Mouse (Mus musculus) gastrocnemius, adult 2 months (tissue): ENCODE results near the gene Ccnb1. TPM values are rescaled to one million over a fixed set of nuclear protein-coding genes. Genes with fewer than 3 reads are reported as not detected.
"Not testable (repeated sequence)": the region's sequence is repeated elsewhere in the genome, so short reads cannot be mapped to it uniquely, and the experiment has no call there.

Experiments used
- DNase-seq: peaks from one replicate; pipeline ENCODE4 v3.0.0; 2022
- H3K27ac ChIP-seq: fragments of 200-600 bp; 2 replicates; pipeline ENCODE4 v1.8.1; 2022; ENCODE audit warnings: mild to moderate bottlenecking
- H3K4me3 ChIP-seq: fragments of 200-600 bp; 2 replicates; pipeline ENCODE4 v1.8.1; 2022; ENCODE audit warnings: mild to moderate bottlenecking, moderate library complexity
- CTCF ChIP-seq: fragments of 200-600 bp; IDR thresholded peaks from 2 replicates; pipeline ENCODE4 v1.8.1; 2022; ENCODE audit warnings: antibody characterized with exemption, mild to moderate bottlenecking, moderate library complexity
- intact Hi-C: fragments of 180-260 bp; cut with DNase I; formaldehyde crosslinking; loops from one replicate; pipeline ENCODE4 v1.15.1; 2025
- total RNA-seq, 2 experiments: library from RNA; stranded (reverse); gene quantifications; 2 replicates each; pipeline ENCODE4 v1.2.3; 2021

Ccnb1 gene
- total RNA-seq, 2 experiments from 2014 or later = not detected

- intact Hi-C loops = no loop called here
- H3K4me3 ChIP-seq = no peak overlapping the region
- no peak for DNase-seq
- TF ChIP-seq CTCF = no peak
- H3K27ac ChIP-seq = no peak overlapping the region
Observed at GRCm38 (mm10) chr13:100752529-100752928, 33.8 kb downstream of the Ccnb1 start.

GRCm38 (mm10) chr13:100751402-100751801 lies 35.0 kb downstream of the Ccnb1 start:
- intact Hi-C loops = no loop called here
- Histone ChIP-seq H3K27ac (no peak overlapping the region), H3K4me3 (no peak overlapping the region)
- TF ChIP-seq CTCF = no peak
- DNase-seq = no peak

GRCm38 (mm10) chr13:100750799-100751198 lies 35.6 kb downstream of the Ccnb1 start:
- Histone ChIP-seq H3K4me3 (no peak overlapping the region), H3K27ac (no peak overlapping the region)
- no peak for TF ChIP-seq CTCF
- no peak for DNase-seq
- intact Hi-C loops = no loop called here

GRCm38 (mm10) chr13:100748638-100749037 lies 37.7 kb downstream of the Ccnb1 start:
- intact Hi-C loops = no loop called here
- no peak for TF ChIP-seq CTCF
- Histone ChIP-seq H3K27ac (no peak overlapping the region), H3K4me3 (no peak overlapping the region)
- DNase-seq = no peak

- intact Hi-C loops = no loop called here
Observed at GRCm38 (mm10) chr13:100746090-100746489, 40.3 kb downstream of the Ccnb1 start.

GRCm38 (mm10) chr13:100744036-100744744 lies 42.2 kb downstream of the Ccnb1 start, which contains the start of gene Mrps36:
Gene Mrps36 (minus strand): TSS chr13:100744659.
- peak within 1 kb of the TSS; percentile 97 for H3K27ac ChIP-seq
- 0 out of 2 replicates have a peak, but pooled peaks have one; percentile 5 for TF ChIP-seq CTCF
- intact Hi-C loops = loop anchor here (2.0 to 5.0 kb wide), 2 partner anchors 33 to 89 kb away; partner anchors contain the start of genes Cenph and Slc30a5
- H3K4me3 ChIP-seq = peak within 1 kb of the TSS; percentile 100
- DNase-seq = peak; percentile 96

More at GRCm38 (mm10) chr13:100746090-100746489, 40.3 kb downstream of the Ccnb1 start:
- TF ChIP-seq CTCF = no peak
- no peak for DNase-seq
- no peak overlapping the region for H3K4me3 ChIP-seq
- H3K27ac ChIP-seq = no peak overlapping the region

- intact Hi-C loops = loop anchor here (2.0 to 5.0 kb wide), 2 partner anchors 34 to 89 kb away; partner anchors contain the start of genes Cenph and Slc30a5
- no peak for TF ChIP-seq CTCF
Observed at GRCm38 (mm10) chr13:100743346-100744035, 42.9 kb downstream of the Ccnb1 start.

GRCm38 (mm10) chr13:100742831-100743230 lies 43.5 kb downstream of the Ccnb1 start:
- intact Hi-C loops = loop anchor here (5.0 kb wide), 1 partner anchor 34 kb away; the partner anchor contains the start of gene Cenph
- no peak for TF ChIP-seq CTCF
- no peak for DNase-seq
- Histone ChIP-seq H3K4me3 (peak overlapping the region; percentile 100), H3K27ac (peak overlapping the region; percentile 97)

More at GRCm38 (mm10) chr13:100743346-100744035, 42.9 kb downstream of the Ccnb1 start:
- DNase-seq = no peak
- Histone ChIP-seq H3K27ac (peak overlapping the region; percentile 97), H3K4me3 (peak overlapping the region; percentile 100)

GRCm38 (mm10) chr13:100732756-100733155 lies 53.6 kb downstream of the Ccnb1 start:
- no peak for DNase-seq
- intact Hi-C loops = loop anchor here (5.0 kb wide), 1 partner anchor 70 kb away; no protein-coding TSS in a partner anchor
- H3K27ac ChIP-seq = no peak overlapping the region
- TF ChIP-seq CTCF = no peak
- no peak overlapping the region for H3K4me3 ChIP-seq

GRCm38 (mm10) chr13:100731462-100732046 lies 54.8 kb downstream of the Ccnb1 start:
- Histone ChIP-seq H3K27ac (peak overlapping the region; percentile 94), H3K4me3 (peak overlapping the region; percentile 90)
- not testable (repeated sequence) for DNase-seq
- intact Hi-C loops = loop anchor here (5.0 kb wide), 1 partner anchor 69 kb away; no protein-coding TSS in a partner anchor

GRCm38 (mm10) chr13:100730861-100731176 lies 55.6 kb downstream of the Ccnb1 start, which contains the start of gene Cdk7:
Gene Cdk7 (minus strand): TSS chr13:100730939.
- DNase-seq = peak; percentile 95
- H3K27ac ChIP-seq = peak within 1 kb of the TSS; percentile 94
- intact Hi-C loops = loop anchor here (5.0 kb wide), 1 partner anchor 69 kb away; no protein-coding TSS in a partner anchor
- peak within 1 kb of the TSS; percentile 90 for H3K4me3 ChIP-seq
- TF ChIP-seq CTCF = no peak

- Histone ChIP-seq H3K27ac (peak overlapping the region; percentile 94), H3K4me3 (peak overlapping the region; percentile 90)
- peak; percentile 24 for DNase-seq
- intact Hi-C loops = loop anchor here (5.0 kb wide), 1 partner anchor 68 kb away; no protein-coding TSS in a partner anchor
- no peak for TF ChIP-seq CTCF
Observed at GRCm38 (mm10) chr13:100730153-100730860, 56.1 kb downstream of the Ccnb1 start.

Other genes with a start within 250 kb of the Ccnb1 start
- under 1 TPM in 1 of 2 experiments, not detected in 1; 0.15 TPM for gene Ocln, start 233.9 kb downstream of the Ccnb1 start, total RNA-seq
- under 1 TPM; 0.51 to 0.64 TPM for gene Marveld2, start 169.6 kb downstream of the Ccnb1 start, total RNA-seq
- 10 to 100 TPM; 67.2 to 80.7 TPM for gene Ak6, start 135.6 kb downstream of the Ccnb1 start, total RNA-seq
- 10 to 100 TPM; 11.4 to 13.7 TPM for gene Rad17, start 135.5 kb downstream of the Ccnb1 start, total RNA-seq
- gene Taf9, start 135.0 kb downstream of the Ccnb1 start, total RNA-seq = 1 to 10 TPM in 1 of 2 experiments, under 1 TPM in 1; 0.56 to 7.4 TPM
- gene Ccdc125, start 116.9 kb downstream of the Ccnb1 start, total RNA-seq = under 1 TPM; 0.15 to 0.17 TPM
- gene Cdk7, start 55.6 kb downstream of the Ccnb1 start, total RNA-seq = 10 to 100 TPM; 11.5 to 13.6 TPM
- 100 to 1,000 TPM; 118 to 180 TPM for gene Mrps36, start 41.9 kb downstream of the Ccnb1 start, total RNA-seq
- not detected for gene Cenph, start 10.7 kb downstream of the Ccnb1 start, total RNA-seq
- gene Slc30a5, start 46.9 kb upstream of the Ccnb1 start, total RNA-seq = 10 to 100 TPM in 1 of 2 experiments, 1 to 10 TPM in 1; 9.1 to 13.6 TPM